Mouse (Mus musculus) cerebellum, postnatal 36 days (tissue): ENCODE results near the gene Olfr124.

Experiments used
- DNase-seq, 2 experiments: peaks; one replicate each; pipeline ENCODE4 v3.0.0; 2021 to 2022; ENCODE audit warnings: mixed read lengths in 2 of 2

Gene Olfr124

DNA sequence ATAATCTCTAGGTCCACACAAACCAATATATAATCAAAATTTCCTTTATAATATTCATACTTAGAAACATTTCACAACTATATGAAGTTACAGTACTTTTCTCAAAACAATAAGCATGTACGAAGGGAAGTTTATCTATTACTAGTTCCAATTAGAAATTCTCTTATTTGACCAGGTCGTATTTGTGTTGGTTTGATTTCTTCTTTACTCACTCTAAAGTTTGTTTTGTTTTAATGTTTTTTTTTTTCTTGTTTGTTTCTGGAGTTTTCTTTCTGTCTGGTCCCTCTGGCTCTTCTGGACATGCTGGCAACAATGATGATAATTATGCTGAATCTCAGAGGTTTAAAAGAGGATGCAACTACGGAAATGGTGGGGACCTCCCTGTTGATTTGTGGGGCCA, at the start of gene Olfr124:
Gene Olfr124 (plus strand): TSS at position 301 of the 400 bp plus-strand sequence.
- DNase-seq = no peak

DNA sequence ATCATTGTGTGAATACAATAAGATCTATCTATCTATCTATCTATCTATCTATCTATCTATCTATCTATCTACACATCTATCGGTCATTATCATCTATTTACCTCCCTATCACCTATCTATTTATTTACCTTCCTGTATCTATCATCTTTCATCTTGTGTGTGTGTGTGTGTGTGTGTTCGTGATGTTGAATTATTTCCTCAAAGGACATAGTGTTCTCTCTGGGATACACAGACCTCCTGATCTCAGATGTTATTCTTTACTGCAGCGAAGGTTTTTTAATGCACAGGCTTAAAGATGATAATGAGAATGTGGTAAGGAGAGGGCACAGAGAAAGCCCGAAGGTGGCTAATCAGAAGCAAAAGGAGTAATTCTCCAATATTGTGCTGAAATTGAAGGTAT, 31.4 kb upstream of the Olfr124 start, which contains the start of gene Olfr122:
Gene Olfr122 (plus strand): TSS at position 301 of the 400 bp plus-strand sequence.
- DNase-seq = no peak

DNA sequence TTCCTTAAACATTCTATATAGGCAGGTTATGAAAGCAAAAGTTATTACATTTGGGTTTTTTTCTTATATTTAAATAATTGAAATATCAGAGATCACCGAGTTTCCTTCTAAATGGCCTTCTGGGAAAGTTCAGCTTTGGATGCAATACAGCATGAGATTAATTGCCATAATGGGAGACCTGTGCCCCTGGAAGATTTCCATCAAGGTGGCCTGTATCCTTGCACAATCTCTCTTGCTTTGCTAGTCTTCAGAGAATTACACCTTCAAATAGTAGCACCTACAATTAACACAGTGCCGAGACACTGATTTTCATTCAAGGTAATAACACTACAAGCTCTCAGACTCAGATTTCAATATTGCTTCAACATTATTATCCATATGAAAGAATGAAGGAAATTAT, 6.5 kb upstream of the Olfr124 start, which contains the start of gene Olfr123:
Gene Olfr123 (plus strand): TSS at position 301 of the 400 bp plus-strand sequence.
- no peak for DNase-seq

DNA sequence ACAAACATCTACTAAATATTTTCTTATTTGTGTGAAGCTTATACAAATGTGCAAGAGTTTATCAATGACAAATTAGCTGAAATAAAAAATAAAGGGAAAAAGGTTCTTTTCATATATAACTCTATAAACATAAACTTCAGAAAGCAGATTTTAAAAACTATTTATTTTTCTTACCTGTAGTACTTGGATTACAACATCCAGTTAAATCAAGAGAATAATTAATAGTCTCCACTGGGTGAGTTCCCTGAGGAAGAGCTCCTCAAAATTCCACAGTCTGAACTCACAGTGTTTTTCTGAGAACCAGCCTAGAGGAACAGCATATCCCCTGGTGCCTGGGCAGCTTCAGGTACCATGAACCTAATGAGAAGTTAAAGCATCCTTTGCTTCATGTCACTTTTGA, 33.0 kb downstream of the Olfr124 start, which contains the start of gene Olfr125:
Gene Olfr125 (plus strand): TSS at position 301 of the 400 bp plus-strand sequence.
- no peak for DNase-seq

DNA sequence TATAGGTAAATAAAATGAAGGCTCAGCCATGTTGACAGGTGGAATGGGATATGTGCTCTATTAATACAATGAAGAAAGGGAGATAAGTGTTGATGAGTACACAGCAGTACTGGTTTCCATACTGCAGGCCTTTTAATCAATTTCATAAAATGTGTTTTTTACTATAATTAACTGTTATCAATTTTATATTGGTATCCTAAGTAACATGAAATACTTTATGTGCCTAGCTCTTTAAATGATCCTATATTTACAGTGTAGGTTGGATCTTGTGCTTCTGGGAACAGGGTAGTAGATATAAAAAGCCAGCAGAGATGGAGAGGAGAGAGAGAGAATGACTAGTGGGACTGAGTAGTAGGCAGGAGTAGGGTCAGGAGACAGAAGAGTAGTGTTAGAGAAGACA, 47.5 kb downstream of the Olfr124 start, which contains the start of gene Olfr126:
Gene Olfr126 (plus strand): TSS at position 301 of the 400 bp plus-strand sequence.
- no peak for DNase-seq
